Mouse (Mus musculus) gastrocnemius, adult 2 months (tissue): ENCODE data around the gene Creb3l1. TPM values are rescaled to one million over a fixed set of nuclear protein-coding genes. Genes with fewer than 3 reads are reported as not detected.

Source experiments
- DNase-seq: peaks from one replicate; pipeline ENCODE4 v3.0.0; 2022
- H3K27ac ChIP-seq: fragments of 200-600 bp; 2 replicates; pipeline ENCODE4 v1.8.1; 2022; ENCODE audit warnings: mild to moderate bottlenecking
- H3K4me3 ChIP-seq: fragments of 200-600 bp; 2 replicates; pipeline ENCODE4 v1.8.1; 2022; ENCODE audit warnings: mild to moderate bottlenecking, moderate library complexity
- CTCF ChIP-seq: fragments of 200-600 bp; IDR thresholded peaks from 2 replicates; pipeline ENCODE4 v1.8.1; 2022; ENCODE audit warnings: antibody characterized with exemption, mild to moderate bottlenecking, moderate library complexity
- intact Hi-C: fragments of 180-260 bp; cut with DNase I; formaldehyde crosslinking; loops from one replicate; pipeline ENCODE4 v1.15.1; 2025
- total RNA-seq, 2 experiments: library from RNA; stranded (reverse); gene quantifications; 2 replicates each; pipeline ENCODE4 v1.2.3; 2021

Gene Creb3l1
- total RNA-seq, 2 experiments from 2014 or later, result 2.2 to 6.6 TPM

DNA sequence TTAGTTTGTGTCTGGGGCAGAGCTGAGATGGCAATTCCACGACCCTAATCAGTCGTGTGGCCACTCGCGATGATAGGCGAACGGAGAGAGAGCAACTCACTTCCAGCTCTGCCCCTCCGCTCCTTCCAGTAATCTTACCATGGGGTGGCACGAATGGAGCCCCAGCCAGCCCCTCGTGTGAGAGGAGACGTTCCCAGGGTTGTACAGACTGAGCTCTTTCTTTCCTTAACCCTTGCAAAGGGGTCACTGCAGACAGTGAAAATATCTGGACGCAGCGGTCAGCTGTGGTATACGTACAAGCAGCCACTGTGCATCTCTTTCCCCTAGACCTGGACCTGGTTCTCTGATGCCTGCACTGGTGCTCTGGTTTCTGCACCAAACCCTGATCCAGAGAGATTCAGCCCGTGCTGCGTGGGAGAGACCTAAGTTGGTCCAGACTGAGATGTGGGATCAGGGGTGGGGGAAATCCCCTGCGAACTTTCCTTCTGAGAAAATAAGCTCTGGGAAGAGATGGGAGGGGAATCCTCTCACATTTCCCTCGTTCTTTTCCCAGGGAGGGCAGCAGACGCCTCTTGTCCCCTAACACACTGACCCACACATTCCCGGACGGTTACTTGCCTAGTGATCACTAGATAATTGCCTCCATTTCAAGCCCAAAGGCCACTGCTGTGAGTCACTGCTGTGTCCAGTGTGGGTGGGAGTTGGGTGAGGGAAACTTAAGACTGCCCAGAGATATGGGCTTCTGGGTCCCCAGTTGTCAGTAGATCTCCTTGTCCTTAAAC lies 15.5 kb downstream of the Creb3l1 start:
- intact Hi-C loops, result loop anchor here (1.0 kb wide), 1 partner anchor 49 kb away; no protein-coding TSS in a partner anchor
- peak overlapping the region; percentile 99 for H3K27ac ChIP-seq
- no peak for TF ChIP-seq CTCF
- DNase-seq, result peak; percentile 35
- H3K4me3 ChIP-seq, result peak overlapping the region; percentile 81

DNA sequence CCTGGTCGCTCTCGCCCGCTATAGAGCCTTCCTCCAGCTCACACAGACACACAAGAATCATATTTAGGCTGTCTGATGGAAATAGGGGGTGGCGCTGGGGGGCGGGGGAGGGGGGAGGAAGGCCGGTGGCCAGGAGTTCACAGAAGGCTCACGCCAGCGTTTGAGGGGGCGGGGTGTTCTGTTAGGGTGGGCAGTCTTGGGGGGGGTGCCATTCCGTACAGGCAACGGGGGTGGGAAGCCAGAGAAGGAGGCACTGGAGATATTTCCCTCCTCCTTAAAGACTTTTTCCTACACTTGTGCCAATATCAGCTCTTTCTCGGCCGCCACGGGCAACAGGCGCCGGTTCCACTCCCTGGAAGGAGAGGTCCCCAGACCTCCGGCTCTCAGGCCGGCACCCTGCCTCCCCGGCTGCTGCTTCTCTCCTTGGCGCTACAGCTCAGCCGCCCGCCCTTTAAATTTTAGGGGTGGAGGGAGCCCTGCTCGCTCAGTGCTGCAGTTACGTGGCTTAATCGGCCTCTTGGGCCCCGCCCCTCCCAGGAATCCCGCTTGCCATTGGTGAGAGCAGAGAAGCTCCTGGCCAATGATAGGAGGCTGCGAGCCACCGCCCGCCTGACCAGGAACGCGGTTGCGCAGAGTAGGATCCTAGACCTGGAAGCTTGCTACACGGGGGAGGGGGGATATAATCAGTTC lies 16.2 kb downstream of the Creb3l1 start:
- H3K4me3 ChIP-seq, result peak overlapping the region; percentile 81
- no peak for TF ChIP-seq CTCF
- peak; percentile 99 for DNase-seq
- H3K27ac ChIP-seq, result peak overlapping the region; percentile 99
- intact Hi-C loops, result loop anchor here (1.0 kb wide), 1 partner anchor 50 kb away; no protein-coding TSS in a partner anchor

DNA sequence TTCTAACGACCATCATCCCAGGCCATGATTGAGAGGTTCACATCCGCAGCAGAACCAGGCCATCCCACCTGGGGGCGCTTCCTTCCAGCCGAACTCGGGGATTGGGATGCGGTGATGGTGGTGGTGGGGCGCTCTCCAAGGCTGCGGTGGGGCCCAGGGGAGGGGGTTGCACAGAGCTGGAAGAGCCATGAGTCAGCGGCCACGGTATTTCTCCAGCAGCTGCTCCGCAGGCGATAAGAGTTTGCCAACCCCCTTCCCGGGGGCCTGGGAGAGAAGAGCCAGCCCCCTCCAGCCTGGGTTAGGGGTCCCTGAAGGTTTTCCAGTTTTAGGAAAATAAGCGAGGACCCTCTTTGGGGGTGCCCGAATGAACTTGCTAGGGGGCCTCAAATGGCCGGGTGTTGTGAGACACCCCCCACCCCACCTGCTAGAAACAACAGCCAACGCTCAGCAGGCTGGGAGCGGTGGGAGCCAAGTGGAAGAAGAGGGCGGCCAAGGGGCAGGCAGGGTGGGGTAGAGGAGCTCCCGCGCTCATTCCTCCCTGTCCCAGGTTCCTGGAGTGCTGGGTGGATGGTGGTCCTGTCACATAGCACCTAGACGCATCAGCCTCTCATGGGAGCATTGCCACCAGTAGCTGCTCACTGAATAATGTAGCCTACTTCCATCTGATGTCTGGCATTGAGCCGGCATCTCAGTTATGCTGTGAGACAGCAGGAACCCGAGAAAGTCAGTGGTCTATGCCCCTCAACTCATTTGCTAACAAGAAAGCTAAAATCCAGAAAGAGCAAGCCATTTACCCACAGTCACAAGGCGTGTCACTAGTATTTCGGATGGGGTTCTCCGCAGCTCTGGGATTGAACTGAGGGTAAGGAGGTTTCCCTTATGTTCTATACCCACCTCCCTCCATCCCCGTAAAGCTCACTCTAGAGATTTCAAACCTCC lies 17.1 kb downstream of the Creb3l1 start:
- DNase-seq, result peak; percentile 79
- TF ChIP-seq CTCF, result peak; percentile 71
- Histone ChIP-seq H3K4me3 (peak overlapping the region; percentile 81), H3K27ac (peak overlapping the region; percentile 99)
- intact Hi-C loops, result no loop called here

DNA sequence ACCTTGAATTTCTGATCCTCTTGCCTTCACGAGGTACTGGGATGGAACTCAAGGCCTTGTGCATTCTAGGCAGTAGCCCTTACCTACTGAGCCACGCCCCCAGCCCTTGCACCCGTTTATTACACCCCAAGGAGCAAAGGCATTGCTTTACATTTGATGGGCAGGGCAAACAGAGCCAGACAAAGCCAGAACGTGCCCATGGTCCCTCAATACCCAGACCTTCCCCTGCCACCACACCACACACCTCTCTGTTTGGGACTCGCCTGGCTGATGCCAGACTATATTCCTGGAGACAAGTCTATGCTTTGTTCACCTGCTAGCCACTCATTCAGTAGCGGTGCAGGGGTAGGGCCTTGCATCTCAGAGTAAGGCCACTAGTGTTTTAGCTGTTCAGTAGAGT lies 17.8 kb downstream of the Creb3l1 start:
- peak overlapping the region; percentile 99; the same call in 1 of the 2 replicates for H3K27ac ChIP-seq
- DNase-seq, result no peak
- intact Hi-C loops, result no loop called here
- no peak for TF ChIP-seq CTCF
- peak overlapping the region; percentile 81; the same call in 1 of the 2 replicates for H3K4me3 ChIP-seq

DNA sequence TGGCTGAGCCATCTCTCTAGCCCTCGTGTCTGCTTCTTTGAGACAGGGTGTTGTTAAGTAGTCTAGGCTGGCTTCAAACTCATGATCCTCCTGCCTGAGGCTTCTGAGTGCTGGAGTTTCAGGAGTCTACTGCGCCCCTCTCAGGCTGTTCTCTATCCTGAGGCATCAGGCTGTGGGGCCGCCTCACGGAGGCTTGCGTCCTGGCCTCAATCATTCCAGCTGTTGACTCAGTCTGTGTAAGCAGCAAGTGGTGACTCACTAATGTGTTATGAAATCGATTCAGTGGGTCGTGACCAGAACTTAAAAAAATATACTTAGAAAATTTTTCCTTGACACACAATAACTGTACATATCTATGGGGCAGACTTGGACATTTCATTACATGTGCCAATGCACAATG lies 19.7 kb downstream of the Creb3l1 start:
- intact Hi-C loops, result no loop called here
- peak; percentile 55 for DNase-seq
- Histone ChIP-seq H3K27ac (0 out of 2 replicates have a peak overlapping the region, but pooled peaks have one; percentile 35), H3K4me3 (no peak overlapping the region)
- TF ChIP-seq CTCF, result no peak; the same call in 1 of the 2 replicates

DNA sequence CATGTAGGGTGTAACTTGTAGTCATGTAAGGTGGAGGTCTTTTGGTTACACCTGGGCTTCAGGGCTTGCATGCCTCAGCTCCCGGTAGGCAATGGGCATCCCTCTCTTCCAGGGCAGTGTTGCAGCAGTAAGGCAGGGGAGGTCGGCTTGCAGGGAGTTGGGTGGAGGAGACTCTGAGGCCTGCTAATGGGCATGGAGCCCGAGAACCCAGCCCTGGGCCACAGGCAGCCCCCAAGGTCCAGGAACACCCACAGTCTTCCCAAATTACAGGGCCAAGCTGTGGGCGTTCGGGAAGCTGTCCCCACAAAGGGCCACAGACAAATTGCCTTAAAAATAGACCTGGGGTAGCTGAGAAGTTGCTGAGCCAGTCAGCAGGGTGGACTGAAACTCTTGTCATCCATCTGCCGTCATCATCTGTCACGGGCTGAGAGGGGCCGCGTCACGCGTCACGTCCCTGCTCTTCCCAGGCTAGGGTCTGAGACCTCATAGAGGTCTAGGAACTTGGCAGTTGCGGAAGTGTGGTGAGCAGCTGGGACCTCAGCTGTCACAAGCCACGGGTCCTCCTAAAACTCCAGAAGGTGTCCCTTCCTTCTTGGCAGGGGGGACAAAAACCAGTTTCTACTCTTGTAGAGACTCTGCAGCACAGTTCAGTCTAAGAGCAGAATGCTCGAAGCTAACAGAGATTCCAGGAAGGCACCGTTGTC lies 26.2 kb downstream of the Creb3l1 start:
- no peak for TF ChIP-seq CTCF
- H3K4me3 ChIP-seq, result no peak overlapping the region
- intact Hi-C loops, result no loop called here

DNA sequence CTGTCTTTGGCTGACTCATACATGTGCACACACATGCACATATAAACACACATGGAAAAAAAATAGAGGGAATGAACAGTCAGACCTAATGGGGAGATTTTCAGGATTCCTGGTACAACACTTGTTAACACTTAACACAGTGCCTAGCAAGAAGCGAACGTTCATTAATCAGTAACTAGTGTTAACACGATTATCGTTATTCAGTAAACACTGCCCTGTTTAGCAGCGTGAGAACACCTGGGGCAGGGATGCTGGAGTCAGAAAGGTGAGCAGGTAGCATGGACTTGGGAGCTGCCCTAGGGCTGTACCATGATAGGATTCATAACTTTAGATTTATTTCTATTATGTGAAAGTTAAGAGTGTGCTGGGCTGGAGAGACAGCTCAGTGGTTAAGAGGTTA lies 28.3 kb downstream of the Creb3l1 start:
- TF ChIP-seq CTCF, result no peak
- DNase-seq, result no peak
- Histone ChIP-seq H3K27ac (no peak overlapping the region), H3K4me3 (no peak overlapping the region)
- intact Hi-C loops, result no loop called here

More for the DNA sequence above, 26.2 kb downstream of the Creb3l1 start:
- no peak for DNase-seq
- no peak overlapping the region for H3K27ac ChIP-seq

DNA sequence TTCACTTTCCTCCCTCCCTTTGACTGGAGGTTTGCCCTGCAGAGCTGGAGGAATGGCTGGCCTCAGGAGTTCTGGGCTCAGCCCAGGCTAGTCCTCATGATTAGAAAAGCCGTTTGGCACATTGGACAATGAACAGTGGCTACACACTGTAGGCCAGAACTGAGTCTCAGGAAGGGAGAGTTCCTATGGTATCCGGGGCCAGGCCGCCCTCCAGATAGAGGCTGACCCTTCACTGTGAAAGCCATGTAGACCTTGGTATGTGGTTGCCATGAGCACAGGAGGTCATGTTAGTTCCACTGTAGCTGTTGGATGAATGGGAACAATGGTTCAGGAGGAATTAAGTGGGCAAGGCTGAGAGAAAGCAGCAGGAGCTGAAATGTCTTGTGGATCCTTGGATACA lies 30.9 kb downstream of the Creb3l1 start:
- intact Hi-C loops, result no loop called here
- no peak for DNase-seq
- Histone ChIP-seq H3K27ac (no peak overlapping the region), H3K4me3 (no peak overlapping the region)
- no peak for TF ChIP-seq CTCF

DNA sequence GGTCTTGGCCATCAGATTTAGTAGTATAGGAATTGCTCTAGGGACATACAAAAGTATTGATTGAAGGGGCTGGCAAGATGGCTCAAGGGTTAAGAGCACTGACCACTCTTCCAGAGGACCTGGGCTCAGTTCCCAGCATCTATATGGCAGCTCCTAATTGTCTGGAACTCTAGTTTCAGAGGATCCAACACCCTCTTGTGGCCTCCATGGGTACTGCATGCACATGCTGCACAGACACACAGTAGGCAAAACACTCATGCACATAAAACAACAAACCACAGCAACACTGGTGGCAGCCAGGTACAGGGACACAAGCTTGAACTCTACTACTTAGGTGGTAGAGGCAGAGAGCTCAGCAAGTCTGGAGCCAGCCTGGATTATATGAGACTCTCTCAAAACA lies 34.6 kb downstream of the Creb3l1 start:
- intact Hi-C loops, result loop anchor here (5.0 to 10.0 kb wide), 4 partner anchors 33 to 448 kb away; partner anchors contain the start of gene Creb3l1
- peak; percentile 39 for TF ChIP-seq CTCF
- no peak overlapping the region for H3K4me3 ChIP-seq
- DNase-seq, result no peak
- H3K27ac ChIP-seq, result no peak overlapping the region

DNA sequence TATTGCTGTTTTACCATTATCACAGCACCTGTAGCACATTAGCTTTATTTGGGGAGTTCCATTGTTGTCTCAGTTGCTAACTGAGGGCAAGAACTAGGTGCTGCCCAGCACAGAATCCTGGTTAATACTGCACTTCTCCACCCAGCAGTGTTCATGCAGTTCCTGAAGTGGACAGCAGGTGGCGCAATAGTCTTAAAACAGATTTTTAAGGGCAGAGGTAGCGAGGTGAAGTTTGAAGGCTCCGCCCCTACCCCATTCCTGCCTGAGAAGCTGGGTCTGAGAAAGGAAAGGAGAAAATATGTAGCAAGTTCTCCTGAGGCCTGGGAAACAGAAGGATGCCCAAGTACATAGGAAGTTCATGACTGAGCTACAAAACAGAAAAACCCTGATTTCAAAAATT lies 36.8 kb downstream of the Creb3l1 start:
- intact Hi-C loops, result loop anchor here (1.0 to 10.0 kb wide), 6 partner anchors 35 to 450 kb away; partner anchors contain the start of gene Creb3l1
- no peak overlapping the region for H3K4me3 ChIP-seq
- TF ChIP-seq CTCF, result peak; percentile 97
- peak; percentile 87 for DNase-seq
- H3K27ac ChIP-seq, result no peak overlapping the region

DNA sequence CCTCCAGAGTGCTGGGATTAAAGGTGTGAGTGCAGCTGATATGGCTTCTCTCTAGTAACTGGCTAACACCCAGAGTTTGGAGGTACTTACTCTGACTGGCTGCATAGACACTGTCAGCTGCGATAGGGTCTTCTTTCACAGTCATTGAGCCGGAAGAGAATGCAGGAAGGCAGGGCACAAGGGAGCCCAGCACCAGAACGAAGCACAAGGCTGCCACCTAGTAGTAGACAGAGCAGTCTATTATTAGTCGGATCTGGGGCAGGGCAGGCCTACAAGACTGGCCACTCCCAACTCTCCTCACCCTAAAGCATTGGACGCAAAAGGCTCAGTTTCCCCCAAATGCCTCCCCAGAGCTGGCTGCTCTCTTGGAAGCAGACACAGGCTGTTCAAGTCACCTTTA lies 38.2 kb downstream of the Creb3l1 start:
- peak; percentile 62 for DNase-seq
- intact Hi-C loops, result loop anchor here (2.0 to 10.0 kb wide), 5 partner anchors 36 to 451 kb away; partner anchors contain the start of gene Creb3l1
- H3K27ac ChIP-seq, result peak overlapping the region; percentile 35; the same call in 1 of the 2 replicates
- no peak overlapping the region for H3K4me3 ChIP-seq
- TF ChIP-seq CTCF, result peak; percentile 52
